Mouse (Mus musculus) testis, adult 2 months (tissue): ENCODE data around the gene Flt3.

Source experiments
- CTCF ChIP-seq: fragments of 200-500 bp; IDR thresholded peaks from 2 replicates; pipeline ENCODE4 v1.5.1; 2012; ENCODE audit warnings: low read depth, mild to moderate bottlenecking, inconsistent platforms, low read length, moderate library complexity; ENCODE audit not compliant: control insufficient read depth, insufficient read depth, insufficient replicate concordance
- POLR2A ChIP-seq: fragments of 200-500 bp; IDR thresholded peaks from 2 replicates; pipeline ENCODE4 v1.6.1; 2012; ENCODE audit warnings: low read depth, mild to moderate bottlenecking, inconsistent platforms, low read length, moderate library complexity; ENCODE audit not compliant: control insufficient read depth

DNA sequence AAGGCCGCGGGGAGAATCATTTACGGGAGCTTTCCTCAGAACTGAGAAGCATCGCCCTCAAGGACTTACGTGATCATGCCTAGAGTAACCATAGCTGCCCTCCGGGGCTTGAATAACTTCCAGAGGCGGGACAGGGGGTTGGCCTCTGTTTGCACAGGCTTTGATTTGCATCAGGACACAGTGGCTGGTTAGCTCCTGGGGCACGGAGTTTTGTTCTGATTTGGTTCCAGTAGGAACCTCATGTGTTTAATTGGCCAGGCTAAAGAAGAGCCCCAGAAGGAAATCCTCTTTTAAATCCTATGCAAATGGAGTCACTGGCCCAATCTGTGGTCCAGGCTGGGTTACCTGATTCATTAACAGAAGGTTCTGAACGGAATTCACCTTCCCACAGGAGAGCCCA, 61.3 kb downstream of the Flt3 start:
- no peak for TF ChIP-seq POLR2A
- no peak for TF ChIP-seq CTCF
